Mouse (Mus musculus): ENCODE results near the gene Foxm1.

DNA sequence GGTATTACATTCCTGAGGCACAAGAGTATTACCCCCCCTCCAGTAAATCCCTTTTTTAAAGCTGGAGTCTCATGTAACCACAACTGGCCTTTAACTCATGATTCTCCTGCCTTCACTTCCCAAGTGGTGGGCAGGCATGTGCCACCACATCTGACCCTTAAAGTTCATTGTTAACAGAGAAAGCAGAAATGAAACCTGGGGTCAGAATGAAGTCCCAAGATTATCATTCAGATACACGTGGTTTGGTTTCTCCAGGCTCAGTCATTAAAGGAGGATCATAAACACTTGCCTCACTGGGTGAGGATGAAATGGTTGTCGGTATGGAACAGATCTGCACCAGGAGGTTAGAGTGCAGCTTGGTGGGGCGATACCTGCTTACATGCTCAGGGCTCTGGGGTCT is 18.5 kb downstream of the Foxm1 start:
- TF ChIP-seq CTCF (IDR thresholded peaks at IDR 0.05; ENCODE audit: low read depth, low read length) (no peak), POLR2A (IDR thresholded peaks at IDR 0.05; ENCODE audit: extremely low read depth, insufficient read depth, low read length) (no peak)
